Mouse (Mus musculus): ENCODE data around the gene Cped1. TPM values are rescaled to one million over a fixed set of nuclear protein-coding genes. Genes with fewer than 3 reads are reported as not detected.

Cped1 gene
- 1 to 10 TPM; 2.2 to 3.1 TPM for total RNA-seq (2021)
- long read RNA-seq, experiment 1, full-length matches to known transcripts = 1 of 3 reads
- long read RNA-seq, experiment 1, partial matches to known transcripts = 0 of 3 reads
- long read RNA-seq, experiment 1, other reads (novel, unspliced or antisense) = 2 of 3 reads
- long read RNA-seq, experiment 2, full-length matches to known transcripts = 2 of 2 reads
- long read RNA-seq, experiment 2, partial matches to known transcripts = 0 of 2 reads
- long read RNA-seq, experiment 2, other reads (novel, unspliced or antisense) = 0 of 2 reads

DNA sequence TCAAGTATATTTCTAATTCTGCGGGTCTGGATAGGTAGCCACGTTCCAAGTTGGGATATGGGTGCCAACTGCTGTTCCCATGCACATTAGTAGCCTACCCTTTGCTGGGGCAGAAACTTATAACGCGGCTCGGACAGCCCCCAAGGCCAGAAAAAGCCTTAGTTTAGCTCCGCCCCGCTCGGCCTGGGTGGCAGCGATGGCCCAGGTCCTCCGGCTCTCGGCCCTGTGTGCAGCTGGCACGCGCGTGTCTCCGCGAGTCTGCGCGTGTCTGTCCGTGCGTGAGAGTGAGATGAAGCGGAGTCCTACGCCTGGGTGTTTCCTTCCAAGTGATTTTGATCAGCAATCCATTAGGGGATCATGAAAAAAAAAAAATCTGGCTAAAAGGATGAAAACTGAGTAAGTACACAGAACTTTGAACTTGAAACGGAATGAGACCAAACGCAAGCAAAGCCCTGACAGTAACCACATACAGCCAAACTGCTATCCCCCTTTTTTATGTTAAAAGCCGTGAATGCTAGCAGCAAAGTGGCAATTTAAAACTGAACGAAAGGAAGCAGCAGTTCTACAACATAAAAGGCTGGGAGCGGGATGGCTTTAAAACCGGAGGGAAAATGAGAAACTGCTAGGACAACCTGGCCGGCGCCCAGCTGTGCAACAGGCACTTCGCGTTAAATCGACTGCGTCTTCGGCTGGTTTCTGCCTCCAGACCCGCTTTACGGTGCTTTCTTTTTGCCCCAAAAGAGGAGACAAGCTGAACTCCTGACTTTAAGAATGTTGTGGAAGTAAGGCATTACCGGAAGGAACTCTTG lies at the start of gene Cped1:
Cped1 (plus strand) TSS at position 185 of the 809 bp plus-strand sequence.
- DNase-seq (ENCODE audit: low spot score in 2 of 2) = no peak
- intact Hi-C loops (cut with DNase I) = loop anchor here (5.0 kb wide), 1 partner anchor 86 kb away; no protein-coding TSS in a partner anchor

- intact Hi-C loops (cut with DNase I) = no loop called here
- no peak for DNase-seq (ENCODE audit: low spot score in 2 of 2)
Observed at GRCm38 (mm10) chr6:21937981-21938635, 47.6 kb upstream of the Cped1 start.

DNA sequence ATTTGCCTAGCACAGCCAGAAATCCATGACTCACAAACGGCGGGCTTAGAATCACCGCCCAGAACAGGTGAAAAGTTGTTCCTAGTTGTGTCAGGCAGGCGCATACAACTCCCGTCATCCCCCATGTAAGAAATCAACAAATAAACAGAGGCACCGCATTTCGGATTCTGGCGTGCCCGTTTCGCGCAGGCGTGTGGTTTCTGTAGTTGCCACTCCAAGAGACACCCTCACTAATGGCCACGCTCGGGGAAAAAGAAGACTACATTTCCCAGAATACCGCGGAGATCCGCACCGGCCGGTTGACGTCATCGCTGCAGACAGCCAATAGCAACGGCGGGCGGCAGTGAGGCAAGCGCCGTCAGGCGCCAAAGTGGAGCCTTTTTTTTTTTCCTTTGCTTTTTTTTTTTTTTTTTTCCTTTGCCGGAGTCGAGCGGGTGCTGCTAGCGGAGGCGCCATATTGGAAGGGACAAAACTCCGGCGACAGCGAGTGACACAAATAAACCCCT lies 36.4 kb upstream of the Cped1 start, which contains the start of gene Ing3:
Ing3 (plus strand) TSS at position 346 of the 506 bp plus-strand sequence.
- intact Hi-C loops (cut with DNase I) = loop anchor here (5.0 kb wide), 2 partner anchors 97 to 152 kb away; partner anchors contain the start of gene Tspan12
- peak; percentile 99 to 100 for DNase-seq (ENCODE audit: low spot score in 2 of 2)

DNA sequence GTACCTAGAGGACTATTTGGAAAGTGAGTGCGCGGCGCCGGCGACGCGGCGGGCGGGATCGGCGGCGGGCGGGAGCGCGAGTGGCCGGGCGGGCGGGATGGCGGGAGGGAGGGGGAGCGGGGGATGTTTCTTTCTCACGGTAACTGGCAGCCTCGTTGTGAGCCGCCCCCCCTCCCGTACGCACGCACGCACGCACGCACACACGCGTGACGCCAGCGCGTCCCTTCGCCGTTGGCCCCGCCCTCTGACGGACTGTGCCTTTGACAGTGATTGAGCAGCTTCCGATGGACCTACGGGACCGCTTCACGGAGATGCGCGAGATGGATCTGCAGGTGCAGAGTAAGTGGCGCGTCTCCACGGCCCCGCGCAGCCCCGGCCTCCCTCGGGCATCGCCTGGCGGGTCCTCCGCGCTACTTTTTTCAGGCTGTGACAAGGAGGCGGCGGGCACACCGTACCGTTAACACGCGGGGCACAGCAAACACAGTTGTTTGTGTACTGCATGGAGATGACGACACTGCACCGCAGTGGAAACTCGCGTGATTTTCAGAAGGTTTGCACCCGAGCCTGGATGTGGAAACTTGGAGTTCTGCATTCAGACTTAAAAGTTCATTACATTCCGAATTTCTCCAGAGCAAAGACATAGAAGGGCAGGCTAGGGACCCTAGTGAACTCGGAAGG lies 35.8 kb upstream of the Cped1 start:
- intact Hi-C loops (cut with DNase I) = loop anchor here (5.0 kb wide), 2 partner anchors 98 to 153 kb away; partner anchors contain the start of gene Tspan12
- DNase-seq (ENCODE audit: low spot score in 2 of 2) = peak; percentile 97 to 98

- no peak for DNase-seq (ENCODE audit: low spot score in 2 of 2)
- intact Hi-C loops (cut with DNase I) = no loop called here
Observed at GRCm38 (mm10) chr6:21950676-21951075, 35.0 kb upstream of the Cped1 start.

DNA sequence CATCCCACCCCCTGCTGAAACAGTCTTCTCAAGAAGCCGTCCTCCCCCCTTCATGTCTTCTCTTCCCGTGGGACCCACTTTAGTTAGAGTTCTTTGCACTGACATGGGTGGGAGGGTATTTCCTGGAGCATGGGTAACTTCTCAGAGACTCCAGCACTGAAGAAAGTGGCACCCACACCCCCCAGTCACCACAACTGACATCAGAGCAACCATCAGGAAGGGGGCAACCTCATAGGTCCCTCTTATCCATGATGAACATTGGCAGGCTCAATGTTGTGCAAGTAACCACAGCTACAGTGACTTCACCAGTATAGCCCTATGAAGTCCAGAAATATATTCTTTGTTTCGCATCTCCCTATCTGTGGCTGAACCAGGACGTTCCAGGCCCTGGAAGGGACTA lies 30.2 kb upstream of the Cped1 start:
- DNase-seq (ENCODE audit: low spot score in 2 of 2) = no peak
- intact Hi-C loops (cut with DNase I) = no loop called here

- intact Hi-C loops (cut with DNase I) = no loop called here
- DNase-seq (ENCODE audit: low spot score in 2 of 2) = no peak
Observed at GRCm38 (mm10) chr6:21958922-21959321, 26.8 kb upstream of the Cped1 start.

DNA sequence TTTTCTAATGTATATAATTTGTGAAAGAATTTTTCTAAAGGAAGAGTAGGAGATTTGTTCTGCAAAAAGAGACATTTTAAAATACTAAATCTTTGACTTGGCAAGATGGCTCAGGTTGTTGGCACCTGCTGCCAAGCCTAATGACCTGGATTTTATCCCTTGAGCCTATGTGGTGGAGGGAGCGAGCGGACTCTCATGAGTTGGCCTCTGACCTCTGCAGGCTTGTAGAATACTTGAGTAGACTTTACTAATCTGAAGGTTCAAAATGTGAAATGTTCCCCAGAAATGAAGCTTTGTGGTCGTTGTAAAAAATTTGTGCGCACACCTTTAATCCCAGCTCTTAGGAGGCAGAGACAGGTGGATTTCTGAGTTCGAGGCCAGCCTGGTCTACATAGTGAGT lies 25.8 kb upstream of the Cped1 start:
- intact Hi-C loops (cut with DNase I) = no loop called here
- DNase-seq (ENCODE audit: low spot score in 2 of 2) = no peak

- intact Hi-C loops (cut with DNase I) = no loop called here
- no peak for DNase-seq (ENCODE audit: low spot score in 2 of 2)
Observed at GRCm38 (mm10) chr6:21977532-21977931, 8.2 kb upstream of the Cped1 start.

- DNase-seq (ENCODE audit: low spot score in 2 of 2) = no peak
- intact Hi-C loops (cut with DNase I) = no loop called here
Observed at GRCm38 (mm10) chr6:21981114-21981513, 4.6 kb upstream of the Cped1 start.

GRCm38 (mm10) chr6:21984990-21985731 lies 555 bp upstream of the Cped1 start:
- intact Hi-C loops (cut with DNase I) = loop anchor here (5.0 kb wide), 1 partner anchor 87 kb away; no protein-coding TSS in a partner anchor
- DNase-seq (ENCODE audit: low spot score in 2 of 2) = peak; percentile 68 to 81

DNA sequence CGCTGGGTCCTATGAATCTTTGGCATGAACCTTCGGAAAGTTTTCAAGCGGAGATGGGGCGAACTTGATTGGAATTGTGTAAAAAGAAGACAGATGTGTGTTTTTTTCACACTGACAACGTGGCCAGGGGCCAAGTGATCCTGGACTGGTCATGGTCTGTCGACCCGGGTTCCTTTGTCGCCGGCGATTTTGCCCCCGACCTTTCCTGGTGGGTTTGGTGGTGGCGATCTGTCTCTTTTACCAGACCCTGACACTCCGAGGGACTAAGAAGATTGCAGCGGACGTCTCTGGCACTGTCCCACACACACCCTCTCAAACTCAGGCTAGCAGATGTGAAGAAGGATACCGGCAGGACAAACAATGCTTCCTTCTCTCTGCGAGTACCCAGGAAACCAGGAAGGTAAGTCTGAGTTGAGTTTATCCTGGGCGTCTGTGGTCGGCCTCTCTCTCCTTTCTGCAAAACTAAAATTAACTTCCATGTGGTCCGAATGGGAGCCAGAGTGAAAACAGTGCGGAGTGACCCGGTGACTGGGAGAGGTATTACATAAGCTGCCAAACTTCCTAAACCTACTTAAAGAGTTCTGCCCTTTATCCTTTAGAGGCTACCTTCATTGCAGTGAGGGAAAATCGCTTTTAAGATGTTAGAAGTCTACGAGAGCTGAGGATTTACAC lies 1.1 kb downstream of the Cped1 start:
- no peak for DNase-seq (ENCODE audit: low spot score in 2 of 2)
- intact Hi-C loops (cut with DNase I) = loop anchor here (5.0 kb wide), 1 partner anchor 86 kb away; no protein-coding TSS in a partner anchor

- no peak for DNase-seq (ENCODE audit: low spot score in 2 of 2)
- intact Hi-C loops (cut with DNase I) = loop anchor here (5.0 kb wide), 1 partner anchor 85 kb away; no protein-coding TSS in a partner anchor
Observed at GRCm38 (mm10) chr6:21987554-21987953, 1.8 kb downstream of the Cped1 start.

DNA sequence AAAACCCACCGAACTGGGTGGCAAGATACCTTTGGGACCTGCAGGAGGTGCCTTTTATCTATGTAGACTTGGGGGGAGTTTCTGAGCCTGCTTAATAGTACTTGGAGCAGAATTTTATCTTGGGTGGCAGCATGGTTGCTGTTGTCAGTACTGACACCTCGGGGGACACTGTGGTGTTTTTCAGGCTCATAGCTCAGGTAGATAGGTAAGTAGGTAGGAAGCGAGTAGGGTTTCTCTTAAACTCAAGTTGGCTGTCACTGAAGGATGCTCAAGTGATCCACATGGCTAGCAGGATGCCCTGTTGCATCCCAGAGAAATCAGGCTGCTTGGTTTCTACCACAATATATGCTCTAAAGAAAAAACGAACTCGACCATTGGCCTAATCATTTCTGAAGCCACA lies 2.6 kb downstream of the Cped1 start:
- intact Hi-C loops (cut with DNase I) = loop anchor here (5.0 kb wide), 1 partner anchor 84 kb away; no protein-coding TSS in a partner anchor
- DNase-seq (ENCODE audit: low spot score in 2 of 2) = no peak

- DNase-seq (ENCODE audit: low spot score in 2 of 2) = no peak
- intact Hi-C loops (cut with DNase I) = loop anchor here (5.0 kb wide), 1 partner anchor 83 kb away; no protein-coding TSS in a partner anchor
Observed at GRCm38 (mm10) chr6:21989081-21989480, 3.4 kb downstream of the Cped1 start.

- intact Hi-C loops (cut with DNase I) = no loop called here
- no peak for DNase-seq (ENCODE audit: low spot score in 2 of 2)
Observed at GRCm38 (mm10) chr6:21990181-21991135, 4.7 kb downstream of the Cped1 start.

DNA sequence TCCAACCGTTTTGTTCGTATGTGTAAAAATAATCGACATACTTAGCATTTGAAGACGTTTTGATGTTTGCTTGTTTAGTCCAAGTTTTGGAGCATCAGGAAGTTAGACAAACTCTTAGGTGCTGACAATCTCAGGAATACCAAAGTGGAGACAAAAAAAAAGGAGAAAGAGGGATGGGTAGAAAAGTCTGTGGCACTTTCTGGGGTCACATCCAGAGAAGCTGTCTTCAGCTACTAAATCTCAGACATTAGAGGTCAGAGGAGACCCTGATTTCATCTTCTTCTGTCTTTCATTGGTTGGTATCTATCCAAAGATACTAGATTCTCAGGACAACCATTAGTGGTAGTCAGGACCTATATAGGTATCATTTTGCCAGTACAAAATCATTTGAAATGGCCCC lies 5.4 kb downstream of the Cped1 start:
- intact Hi-C loops (cut with DNase I) = no loop called here
- DNase-seq (ENCODE audit: low spot score in 2 of 2) = no peak
